Mouse (Mus musculus) spleen, embryonic (tissue): ENCODE data around the gene Btbd35f13.
"Not testable (repeated sequence)": the region's sequence is repeated elsewhere in the genome, so short reads cannot be mapped to it uniquely, and the experiment has no call there.

ENCODE experiments used
- CTCF ChIA-PET: fragments of 350-600 bp; sonication (Branson Sonifier 250); formaldehyde crosslinking; loops from one replicate; lab custom pipeline; 2022; lab: Charles Lee

The Btbd35f13 gene

DNA sequence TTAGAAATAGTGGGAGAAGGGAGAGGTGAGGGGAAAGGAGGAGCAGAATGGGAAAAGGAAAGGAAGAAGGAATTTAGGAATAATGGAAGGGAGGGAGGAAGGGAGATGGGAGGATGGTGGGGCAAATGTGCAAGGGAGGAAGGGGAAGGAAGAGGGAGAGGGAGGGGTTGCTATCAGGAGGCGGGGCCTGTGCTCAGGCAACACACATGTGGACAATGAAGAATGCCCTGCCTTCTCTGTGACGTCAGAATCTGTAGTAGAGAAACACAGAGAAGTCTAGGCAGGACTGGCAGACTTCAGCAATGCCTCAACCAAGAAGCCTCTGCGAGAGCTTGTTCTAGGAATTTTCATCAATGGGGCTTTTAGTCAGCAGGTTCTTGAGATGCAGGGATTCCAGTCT is at the start of gene Btbd35f13:
TSS of gene Btbd35f13 (plus strand) at position 301 of the 400 bp plus-strand sequence.
- CTCF ChIA-PET: not testable (repeated sequence)

DNA sequence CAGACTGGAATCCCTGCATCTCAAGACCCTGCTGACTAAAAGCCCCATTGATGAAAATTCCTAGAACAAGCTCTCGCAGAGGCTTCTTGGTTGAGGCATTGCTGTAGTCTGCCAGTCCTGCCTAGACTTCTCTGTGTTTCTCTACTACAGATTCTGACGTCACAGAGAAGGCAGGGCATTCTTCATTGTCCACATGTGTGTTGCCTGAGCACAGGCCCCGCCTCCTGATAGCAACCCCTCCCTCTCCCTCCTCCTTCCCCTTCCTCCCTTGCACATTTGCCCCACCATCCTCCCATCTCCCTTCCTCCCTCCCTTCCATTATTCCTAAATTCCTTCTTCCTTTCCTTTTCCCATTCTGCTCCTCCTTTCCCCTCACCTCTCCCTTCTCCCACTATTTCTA is 45.3 kb downstream of the Btbd35f13 start, which contains the start of gene Btbd35f14:
TSS of gene Btbd35f14 (minus strand) at position 101 of the 400 bp plus-strand sequence.
- CTCF ChIA-PET: not testable (repeated sequence)
